Mouse (Mus musculus) hindbrain, postnatal 0 days (tissue): ENCODE measurements around the gene Retn. TPM values are rescaled to one million over a fixed set of nuclear protein-coding genes. Genes with fewer than 3 reads are reported as not detected.

Experiments
- ATAC-seq: fragments of 200-750 bp; cut with Nextera tagmentation; 2 replicates; pipeline ENCODE4 v1.8.0; 2017; ENCODE audit warnings: mild to moderate bottlenecking, moderate TSS enrichment, moderate library complexity
- DNase-seq: peaks from one replicate; pipeline ENCODE4 v3.0.0-alpha.2; 2015; ENCODE audit warnings: low spot score
- H3K27ac ChIP-seq: fragments of 300-500 bp; sonication (generic); 2 replicates; pipeline ENCODE4 v1.5.1; 2014; ENCODE audit warnings: mild to moderate bottlenecking
- H3K27me3 ChIP-seq: fragments of 300-500 bp; sonication (generic); 2 replicates; pipeline ENCODE4 v1.6.1; 2014; ENCODE audit warnings: low read length, mixed read lengths; ENCODE audit not compliant: insufficient read depth
- H3K36me3 ChIP-seq: fragments of 300-500 bp; sonication (generic); 2 replicates; pipeline ENCODE4 v1.6.1; 2014; ENCODE audit warnings: low read length, mixed read lengths; ENCODE audit not compliant: insufficient read depth
- H3K4me1 ChIP-seq: fragments of 300-500 bp; sonication (generic); 2 replicates; pipeline ENCODE4 v1.6.1; 2014; ENCODE audit warnings: antibody characterized with exemption, low read length, mixed read lengths; ENCODE audit not compliant: insufficient read depth
- H3K4me2 ChIP-seq: fragments of 300-500 bp; sonication (generic); 2 replicates; pipeline ENCODE4 v1.6.1; 2014; ENCODE audit warnings: low read depth, mild to moderate bottlenecking, low read length, moderate library complexity, mixed read lengths
- H3K4me3 ChIP-seq: fragments of 300-500 bp; sonication (generic); 2 replicates; pipeline ENCODE4 v1.5.1; 2014; ENCODE audit warnings: low read length
- H3K9ac ChIP-seq: fragments of 300-500 bp; sonication (generic); replicated peaks from 2 replicates; pipeline ENCODE4 v1.6.1; 2014; ENCODE audit warnings: mild to moderate bottlenecking, low read length, moderate library complexity, mixed read lengths
- H3K9me3 ChIP-seq: fragments of 300-500 bp; sonication (generic); 2 replicates; pipeline ENCODE4 v1.6.1; 2016; ENCODE audit warnings: low read length, mixed read lengths
- CTCF ChIP-seq: IDR thresholded peaks from 2 replicates; pipeline ENCODE4 v1.5.1; 2016; ENCODE audit warnings: antibody characterized with exemption, control low read depth, low read depth
- WGBS: fragments of 180-500 bp; shearing (Covaris S2); extraction: QIAGEN DNeasy Blood & Tissue Kit; methylation state at CpG from one replicate; pipeline ENCODE4 v1.1.7; 2014; 5-methylcytosine and 5-hydroxymethylcytosine counted together
- polyA plus RNA-seq: library from polyadenylated mRNA; unstranded; fragments of >200 nt; fragmentation: Nextera tagmentation; extraction: Ambion mirVana; gene quantifications from 2 replicates; pipeline ENCODE4 v1.2.1, GENCODE M21; 2015
- total RNA-seq: library from RNA; depleted of rRNA; stranded (reverse); fragments of >200 nt; gene quantifications from 2 replicates; pipeline ENCODE4 v1.2.3, GENCODE M21; 2014

Retn gene
- total and polyA plus RNA-seq, 2 experiments from 2014 or later: 0.60 TPM; not detected in 1

DNA sequence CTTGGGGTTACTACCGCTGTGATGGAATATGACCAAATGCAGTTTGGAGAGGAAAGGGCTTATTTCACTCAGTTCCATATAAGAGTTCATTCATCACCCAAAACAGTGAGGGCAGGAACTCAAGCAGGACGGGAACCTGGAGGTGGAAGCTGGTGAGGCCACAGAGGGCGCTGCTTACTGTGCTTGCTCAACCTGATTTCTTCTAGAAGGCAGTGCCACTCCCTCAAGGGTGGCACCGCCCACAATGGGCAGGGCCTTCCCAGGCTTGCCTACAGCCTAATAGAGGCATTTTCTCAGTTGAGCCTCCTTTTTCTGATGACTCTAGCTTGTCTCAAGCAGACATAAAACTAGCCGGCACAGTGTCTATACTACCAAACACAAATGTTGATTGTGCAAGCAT, 9.8 kb upstream of the Retn start:
- H3K27me3 ChIP-seq: no peaks in the 10 kb centered on the region
- no peak overlapping the region for H3K9ac ChIP-seq
- ATAC-seq (0 out of 2 replicates have a peak, but pooled peaks have one; percentile 41), DNase-seq (peak; percentile 21)
- no peak overlapping the region for H3K4me3 ChIP-seq
- TF ChIP-seq CTCF: 0 out of 2 replicates have a peak, but pooled peaks have one; percentile 15
- WGBS: 23% methylated on average over 5 of the region's 5 CpGs
- no peaks in the 10 kb centered on the region for H3K4me1 ChIP-seq
- H3K27ac ChIP-seq: no peak overlapping the region
- H3K4me2 ChIP-seq: no peak overlapping the region
- H3K9me3 ChIP-seq: no peaks in the 10 kb centered on the region
- H3K36me3 ChIP-seq: no peaks in the 10 kb centered on the region

DNA sequence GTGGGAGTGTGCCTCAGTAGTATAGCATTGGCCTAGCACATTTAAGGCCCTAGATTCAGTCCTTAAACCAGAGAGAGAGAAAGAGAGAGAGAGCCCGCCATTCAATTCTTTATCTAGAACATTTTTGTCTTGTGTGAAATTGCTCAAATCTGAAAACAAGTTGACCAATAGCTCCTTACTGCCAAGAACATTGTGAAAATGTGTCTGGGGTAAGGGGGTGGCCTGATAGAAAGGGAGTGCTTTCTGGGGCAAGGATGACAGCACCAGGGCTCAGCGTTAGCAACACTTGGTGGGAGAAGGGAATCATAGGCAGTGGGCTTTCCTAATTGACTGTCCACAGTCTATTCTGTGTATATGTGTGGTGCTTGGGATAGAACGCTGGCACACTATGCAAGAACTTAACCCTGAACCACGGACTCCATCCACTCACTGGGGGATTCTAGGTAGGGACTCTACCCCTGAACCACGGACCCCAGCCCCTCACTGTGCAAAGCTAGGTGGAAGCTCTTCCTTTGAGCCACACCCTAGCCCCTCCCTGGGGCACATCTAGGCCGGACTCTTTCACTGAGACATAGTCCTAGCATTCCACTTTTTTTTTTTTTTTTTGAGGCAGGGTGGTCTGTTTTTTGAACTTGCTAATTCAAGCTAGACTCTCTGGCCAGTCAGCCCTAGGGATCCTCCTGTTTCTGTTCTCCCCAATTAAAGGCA, 8.6 kb upstream of the Retn start:
- no peak for TF ChIP-seq CTCF
- H3K27me3 ChIP-seq: no peaks in the 10 kb centered on the region
- H3K36me3 ChIP-seq: no peaks in the 10 kb centered on the region
- no peak for DNase-seq
- H3K4me3 ChIP-seq: no peak overlapping the region
- H3K9ac ChIP-seq: no peak overlapping the region
- no peak overlapping the region for H3K27ac ChIP-seq
- ATAC-seq: no peak
- no peak overlapping the region for H3K4me2 ChIP-seq
- 84% methylated on average over 6 of the region's 6 CpGs for WGBS
- H3K9me3 ChIP-seq: no peaks in the 10 kb centered on the region
- H3K4me1 ChIP-seq: no peaks in the 10 kb centered on the region

DNA sequence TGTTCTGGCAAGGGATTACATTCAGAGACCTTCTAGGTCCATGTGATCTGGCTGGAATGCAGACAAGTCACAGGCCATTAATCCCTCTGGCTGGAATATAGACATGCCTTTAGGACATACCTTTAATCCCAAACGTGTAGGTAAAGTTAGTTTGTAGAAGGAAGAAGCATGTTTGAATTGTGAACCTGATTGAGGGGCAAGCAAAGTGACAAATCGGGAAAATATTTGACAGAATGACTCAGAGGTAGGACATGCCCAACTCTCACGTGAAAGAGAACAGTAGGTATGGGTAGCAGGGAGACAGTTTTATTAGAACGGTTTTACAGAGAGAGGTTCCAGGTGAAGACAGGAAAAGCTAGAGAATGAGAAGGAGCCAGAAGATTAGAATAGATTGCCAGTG, 8.0 kb upstream of the Retn start:
- H3K36me3 ChIP-seq: no peaks in the 10 kb centered on the region
- no peaks in the 10 kb centered on the region for H3K27me3 ChIP-seq
- WGBS: 76% methylated on average over 4 of the region's 4 CpGs
- H3K4me3 ChIP-seq: no peak overlapping the region
- no peak for TF ChIP-seq CTCF
- no peak overlapping the region for H3K27ac ChIP-seq
- ATAC-seq (no peak), DNase-seq (no peak)
- H3K9ac ChIP-seq: no peak overlapping the region
- H3K4me1 ChIP-seq: no peaks in the 10 kb centered on the region
- H3K9me3 ChIP-seq: no peaks in the 10 kb centered on the region
- H3K4me2 ChIP-seq: no peak overlapping the region

DNA sequence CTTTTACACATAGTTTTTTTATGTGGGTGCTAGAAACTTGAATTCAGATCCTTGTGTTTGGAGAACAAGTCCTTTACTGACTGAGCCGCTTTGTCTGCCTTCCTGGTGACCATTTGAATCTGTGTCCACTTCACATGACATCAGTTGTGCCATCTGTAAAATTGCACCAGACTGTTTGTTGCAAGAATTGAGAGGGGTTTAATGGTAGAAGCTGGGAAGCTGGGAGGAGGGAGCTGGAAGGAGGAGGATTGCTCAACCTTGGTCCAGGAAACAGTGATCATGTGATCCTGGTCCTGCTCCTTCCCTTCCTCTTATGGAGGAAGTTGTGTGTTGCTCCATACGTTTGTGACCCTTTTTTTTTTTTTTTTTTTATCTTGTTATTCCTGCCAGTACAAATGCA, 7.3 kb upstream of the Retn start:
- Histone ChIP-seq H3K4me3 (no peak overlapping the region), H3K9ac (no peak overlapping the region), H3K27me3 (no peaks in the 10 kb centered on the region), H3K36me3 (no peaks in the 10 kb centered on the region), H3K4me1 (no peaks in the 10 kb centered on the region), H3K4me2 (no peak overlapping the region), H3K27ac (no peak overlapping the region), H3K9me3 (no peaks in the 10 kb centered on the region)
- TF ChIP-seq CTCF: no peak
- ATAC-seq: no peak
- WGBS: 75% methylated on average over 2 of the region's 2 CpGs
- no peak for DNase-seq

DNA sequence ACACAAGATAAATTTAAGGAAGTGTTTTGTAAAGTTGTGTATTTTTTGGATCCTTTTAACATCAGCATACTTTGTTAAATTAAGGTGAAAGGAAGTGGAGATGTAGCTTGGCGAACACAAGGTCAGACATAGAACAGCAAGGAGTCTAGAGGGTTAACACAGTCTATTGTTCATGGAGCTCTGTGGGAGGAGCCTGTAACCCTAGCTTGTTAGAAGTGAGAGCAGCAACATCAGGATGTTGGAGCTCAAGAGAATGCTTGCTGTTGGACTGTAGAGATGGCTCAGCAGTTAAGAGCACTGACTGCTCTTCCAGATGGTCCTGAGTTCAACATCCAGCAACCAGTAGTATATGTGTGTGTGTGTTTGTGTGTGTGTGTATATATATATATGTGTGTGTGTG, 6.6 kb upstream of the Retn start:
- no peak for TF ChIP-seq CTCF
- Histone ChIP-seq H3K4me2 (no peak overlapping the region), H3K36me3 (no peaks in the 10 kb centered on the region), H3K27ac (no peak overlapping the region), H3K27me3 (no peaks in the 10 kb centered on the region), H3K4me3 (no peak overlapping the region), H3K9me3 (no peaks in the 10 kb centered on the region), H3K9ac (no peak overlapping the region), H3K4me1 (no peaks in the 10 kb centered on the region)
- ATAC-seq (no peak), DNase-seq (no peak)
- 39% methylated on average over 1 of the region's 1 CpGs for WGBS

DNA sequence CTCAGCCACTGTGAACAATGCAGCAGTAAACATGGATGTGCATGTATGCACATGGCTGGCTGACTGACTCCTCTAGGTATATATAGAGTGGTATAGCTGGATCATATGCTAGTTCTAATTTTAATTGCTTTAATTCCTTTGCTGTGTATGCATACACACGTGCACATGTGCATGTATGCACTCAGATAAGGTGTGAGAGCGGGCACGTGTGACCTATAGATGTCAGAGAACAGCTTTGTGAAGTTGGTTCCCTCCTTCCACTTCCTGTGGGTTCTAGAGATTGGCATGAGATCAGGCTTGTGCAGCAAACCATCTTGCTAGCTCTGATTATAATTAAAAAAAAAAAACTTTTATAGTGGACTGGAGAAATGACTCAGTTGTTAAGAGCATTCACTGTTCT, 2.7 kb upstream of the Retn start:
- no peak for TF ChIP-seq CTCF

DNA sequence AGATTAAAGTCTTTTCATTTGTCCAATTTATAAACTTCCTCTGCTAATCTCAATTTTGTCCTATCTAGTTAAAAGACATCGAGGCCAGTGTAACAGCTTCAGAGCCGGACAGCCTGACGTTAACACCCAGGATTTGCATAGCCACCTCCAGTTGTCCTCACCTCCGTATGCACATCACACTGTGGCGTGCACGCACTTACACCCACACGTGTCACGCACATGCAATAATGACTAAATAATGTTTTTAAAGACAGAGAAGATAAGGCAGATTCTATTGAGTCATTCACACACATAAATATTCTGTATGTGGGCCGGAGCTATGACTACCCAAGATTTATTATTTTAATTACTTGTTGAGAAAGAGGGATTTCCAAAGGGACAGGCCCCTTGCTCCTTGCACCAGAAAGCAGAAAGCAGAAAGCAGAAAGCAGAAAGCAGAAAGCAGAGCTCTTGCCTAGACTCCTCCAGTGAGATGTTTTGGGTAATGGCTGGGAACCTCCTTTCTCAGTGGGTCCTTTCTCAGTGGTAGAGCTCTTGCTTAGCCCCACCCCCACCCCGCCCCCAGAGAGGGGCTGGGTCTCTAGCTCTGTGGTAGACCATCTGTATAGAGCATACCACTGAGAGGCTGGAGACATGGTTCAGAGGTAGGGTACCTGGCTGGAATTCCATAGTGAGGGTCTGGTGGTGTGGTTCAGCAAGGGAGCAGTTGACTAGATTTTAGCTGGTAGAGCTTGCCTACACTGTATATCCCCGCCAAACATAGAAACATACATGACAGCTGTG, 653 bp upstream of the Retn start:
- Histone ChIP-seq H3K27ac (no peak overlapping the region), H3K27me3 (no peaks in the 10 kb centered on the region), H3K4me2 (no peak overlapping the region), H3K4me1 (no peaks in the 10 kb centered on the region), H3K9me3 (no peaks in the 10 kb centered on the region), H3K9ac (no peak overlapping the region), H3K36me3 (no peaks in the 10 kb centered on the region), H3K4me3 (no peak overlapping the region)
- DNase-seq: no peak
- no peak for TF ChIP-seq CTCF
- 76% methylated on average over 11 of the region's 11 CpGs for WGBS
- peak; percentile 30; the same call in 1 of the 2 replicates for ATAC-seq

More for the DNA sequence above, 2.7 kb upstream of the Retn start:
- no peak overlapping the region for H3K9ac ChIP-seq
- no peak for ATAC-seq
- 61% methylated on average over 3 of the region's 3 CpGs for WGBS
- no peak for DNase-seq
- H3K4me3 ChIP-seq: no peak overlapping the region
- H3K27me3 ChIP-seq: no peaks in the 10 kb centered on the region
- no peaks in the 10 kb centered on the region for H3K9me3 ChIP-seq
- H3K4me1 ChIP-seq: no peaks in the 10 kb centered on the region
- H3K4me2 ChIP-seq: no peak overlapping the region
- H3K27ac ChIP-seq: no peak overlapping the region
- no peaks in the 10 kb centered on the region for H3K36me3 ChIP-seq
